Mouse (Mus musculus) stomach, postnatal 0 days (tissue): ENCODE measurements at regions not wholly inside any gene's neighbourhood (a gene's known extent, or its start where the extent isn't known, plus 50 kb on each side); places are given as distances from the start of the nearest gene placed in this dataset.

Experiments used
- CTCF ChIP-seq: IDR thresholded peaks from 2 replicates; pipeline ENCODE4 v1.5.1; 2016; ENCODE audit warnings: antibody characterized with exemption, low read depth, mild to moderate bottlenecking, moderate library complexity
- EP300 ChIP-seq: optimal IDR thresholded peaks from 2 replicates; pipeline ENCODE3; 2016; ENCODE audit warnings: antibody characterized with exemption

DNA sequence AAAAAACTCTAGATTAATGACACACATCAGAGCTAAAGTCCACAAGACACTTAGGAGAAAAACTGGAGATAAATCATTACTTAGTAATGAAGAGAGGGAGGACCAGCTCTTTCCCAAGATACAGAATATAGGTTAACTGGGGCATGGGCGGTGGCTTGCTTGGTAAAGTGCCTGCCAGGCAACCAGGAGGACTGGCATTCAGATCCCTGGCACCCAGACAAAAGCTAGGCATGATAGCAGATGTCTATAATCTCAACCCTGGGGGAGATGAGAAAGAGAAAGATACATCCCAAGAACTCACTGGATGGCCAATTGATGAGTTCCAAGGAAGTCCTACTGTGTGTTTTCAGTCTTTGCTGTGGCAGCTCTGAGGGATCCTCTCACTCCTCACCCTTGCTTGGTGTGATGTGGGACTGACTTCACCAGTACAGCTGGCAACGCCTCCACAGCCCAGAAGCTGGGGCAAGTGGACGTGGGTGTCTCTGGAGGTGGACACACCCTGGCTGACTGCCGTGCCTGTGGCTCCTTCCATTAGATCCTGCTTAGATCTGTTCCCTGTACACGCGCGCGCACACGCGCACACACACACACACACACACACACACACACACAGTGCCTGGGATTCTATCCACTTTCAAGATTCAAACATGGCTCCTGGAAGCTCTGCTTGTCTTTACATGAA, 74.6 kb downstream of the Amer3 start:
- TF ChIP-seq CTCF (no peak), EP300 (no peak)
